Mouse (Mus musculus): ENCODE data around the gene Myo1f. TPM values are rescaled to one million over a fixed set of nuclear protein-coding genes. Genes with fewer than 3 reads are reported as not detected.
"Not testable (repeated sequence)": the region's sequence is repeated elsewhere in the genome, so short reads cannot be mapped to it uniquely, and the experiment has no call there.

Gene Myo1f
- total RNA-seq, 1 experiment from 2014 or later = 383 TPM

GRCm38 (mm10) chr17:33563527-33564076, 8.1 kb downstream of the Myo1f start:
- peak; percentile 85 for ATAC-seq (ENCODE audit: extremely low read depth, insufficient number of reproducible peaks, low FRiP score, poor library complexity, severe bottlenecking)

DNA sequence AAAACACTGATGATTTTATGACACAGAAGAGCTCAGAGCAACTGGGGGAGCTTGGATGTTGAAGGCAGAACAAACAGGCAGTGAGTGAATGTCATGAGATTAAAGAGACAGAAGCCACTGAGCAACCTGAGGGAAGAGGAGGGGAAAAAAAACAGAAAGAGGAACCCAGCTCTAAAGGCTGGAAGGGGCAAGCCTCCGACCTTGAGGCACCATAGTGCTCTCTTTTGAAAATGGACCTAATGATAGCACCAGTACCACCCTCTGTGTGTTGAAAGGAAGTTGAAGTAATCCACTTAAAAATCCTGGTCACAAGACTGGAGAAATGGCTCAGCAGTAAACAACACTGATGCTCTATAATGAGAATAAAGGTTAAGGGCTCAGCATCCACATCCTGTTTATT, 9.1 kb downstream of the Myo1f start:
- ATAC-seq (ENCODE audit: extremely low read depth, insufficient number of reproducible peaks, low FRiP score, poor library complexity, severe bottlenecking) = no peak

DNA sequence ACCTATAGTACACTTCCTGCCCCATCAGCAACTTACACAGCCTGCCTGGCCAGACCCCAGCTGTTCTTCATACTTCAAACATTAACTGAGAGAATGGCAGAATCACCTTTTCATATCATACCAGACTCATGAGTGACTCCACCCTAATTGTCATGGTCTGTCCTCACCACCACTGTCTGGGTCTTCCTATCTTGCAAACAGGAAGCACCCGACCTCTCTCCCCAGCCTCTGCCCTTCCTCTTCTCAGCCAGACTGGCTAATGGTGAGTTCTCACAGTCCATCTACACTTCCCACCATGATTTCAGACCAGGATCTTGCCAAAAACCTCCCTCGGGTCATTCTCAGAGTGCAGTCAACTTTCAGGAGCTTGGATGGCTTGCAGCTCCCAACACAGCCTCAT, 10.7 kb downstream of the Myo1f start:
- ATAC-seq (ENCODE audit: extremely low read depth, insufficient number of reproducible peaks, low FRiP score, poor library complexity, severe bottlenecking) = no peak

- ATAC-seq (ENCODE audit: extremely low read depth, insufficient number of reproducible peaks, low FRiP score, poor library complexity, severe bottlenecking) = no peak
Observed at GRCm38 (mm10) chr17:33584061-33584460, 28.6 kb downstream of the Myo1f start.

- ATAC-seq (ENCODE audit: extremely low read depth, insufficient number of reproducible peaks, low FRiP score, poor library complexity, severe bottlenecking) = no peak
Observed at GRCm38 (mm10) chr17:33586011-33586410, 30.5 kb downstream of the Myo1f start.

GRCm38 (mm10) chr17:33597271-33597670, 41.8 kb downstream of the Myo1f start:
- no peak for ATAC-seq (ENCODE audit: extremely low read depth, insufficient number of reproducible peaks, low FRiP score, poor library complexity, severe bottlenecking)

DNA sequence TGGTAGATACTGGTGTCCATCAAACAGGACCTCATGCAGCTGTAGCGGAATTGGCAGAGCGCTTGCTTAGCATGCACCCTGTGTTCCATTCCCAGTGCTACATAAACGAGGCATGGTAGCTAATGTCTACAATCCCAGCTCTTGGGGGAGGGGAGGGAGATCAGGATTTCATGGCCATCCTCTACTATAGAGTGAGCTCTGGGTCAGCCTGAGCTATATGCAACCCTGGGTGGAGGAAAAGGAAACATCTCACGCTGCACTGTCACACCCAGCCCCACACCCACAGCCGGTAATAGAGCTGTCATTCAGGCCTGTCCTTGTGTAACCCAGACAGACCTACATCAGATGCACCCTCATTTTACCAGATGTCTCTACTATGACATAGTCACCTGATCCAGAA, 43.0 kb downstream of the Myo1f start:
- no peak for ATAC-seq (ENCODE audit: extremely low read depth, insufficient number of reproducible peaks, low FRiP score, poor library complexity, severe bottlenecking)

DNA sequence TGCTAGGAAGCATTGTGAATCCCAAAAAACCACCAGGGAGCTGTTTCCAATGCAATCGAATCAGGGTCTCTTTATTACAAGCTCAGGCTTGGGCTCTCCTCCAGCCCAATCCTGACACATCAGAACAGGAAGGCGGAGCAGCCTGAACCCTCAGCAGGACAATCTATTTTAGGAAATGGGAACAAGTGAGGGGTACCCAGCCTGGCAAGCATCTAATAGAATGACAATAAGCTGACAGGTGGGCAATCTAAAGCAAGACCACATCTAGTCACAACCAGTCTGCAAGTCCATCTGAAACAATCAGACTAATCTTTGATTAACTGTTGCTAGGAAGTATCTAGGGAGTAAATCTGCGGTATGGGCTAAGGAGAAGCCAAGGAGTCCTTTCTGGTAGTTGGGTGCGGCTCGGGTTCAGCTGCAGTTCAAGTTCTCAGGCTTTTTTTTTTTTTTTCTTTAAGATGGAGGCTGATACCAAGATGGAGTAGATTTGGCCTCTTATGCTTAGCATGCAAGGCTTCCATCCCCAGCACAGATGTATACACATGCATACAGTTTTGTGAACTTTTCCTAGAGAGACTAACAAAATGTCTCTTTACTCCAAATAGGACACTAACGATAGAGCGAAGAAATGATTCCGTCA, 44.4 kb downstream of the Myo1f start:
- no peak for ATAC-seq (ENCODE audit: extremely low read depth, insufficient number of reproducible peaks, low FRiP score, poor library complexity, severe bottlenecking)

DNA sequence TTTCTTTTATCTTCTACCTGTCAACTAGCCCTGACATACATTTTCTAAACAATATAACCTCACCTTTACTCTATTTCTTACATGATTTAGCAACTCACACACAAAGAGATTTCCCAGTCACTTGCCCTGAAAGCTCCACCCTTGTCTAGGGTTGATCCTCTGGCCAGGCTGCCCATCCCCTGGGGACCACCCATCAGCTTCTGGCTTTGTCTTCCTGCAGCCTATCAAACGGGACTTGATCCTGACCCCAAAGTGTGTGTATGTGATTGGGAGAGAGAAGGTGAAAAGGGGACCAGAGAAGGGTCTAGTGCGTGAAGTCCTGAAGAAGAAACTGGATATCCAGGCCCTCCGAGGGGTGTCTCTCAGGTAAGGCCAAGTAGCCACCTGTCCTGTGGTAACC, 45.3 kb downstream of the Myo1f start:
- ATAC-seq (ENCODE audit: extremely low read depth, insufficient number of reproducible peaks, low FRiP score, poor library complexity, severe bottlenecking) = no peak

DNA sequence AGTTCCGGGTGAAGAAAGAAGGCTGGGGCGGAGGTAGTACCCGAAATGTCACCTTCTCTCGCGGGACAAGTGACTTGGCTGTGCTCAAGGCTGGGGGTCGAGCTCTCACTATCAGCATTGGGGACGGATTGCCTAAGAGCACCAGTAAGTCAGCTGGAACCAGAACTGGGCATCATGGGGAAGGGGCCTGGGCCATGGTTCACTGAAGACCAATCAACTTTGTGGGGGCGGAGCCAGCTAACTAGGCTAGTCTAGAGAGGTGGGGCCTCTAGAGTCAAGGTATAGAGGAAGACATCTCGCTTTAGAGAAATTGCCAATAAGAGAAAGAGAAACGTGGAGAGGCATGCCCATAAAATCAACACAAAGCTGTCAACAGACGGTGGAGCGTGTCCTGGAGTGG, 46.4 kb downstream of the Myo1f start:
- no peak for ATAC-seq (ENCODE audit: extremely low read depth, insufficient number of reproducible peaks, low FRiP score, poor library complexity, severe bottlenecking)

DNA sequence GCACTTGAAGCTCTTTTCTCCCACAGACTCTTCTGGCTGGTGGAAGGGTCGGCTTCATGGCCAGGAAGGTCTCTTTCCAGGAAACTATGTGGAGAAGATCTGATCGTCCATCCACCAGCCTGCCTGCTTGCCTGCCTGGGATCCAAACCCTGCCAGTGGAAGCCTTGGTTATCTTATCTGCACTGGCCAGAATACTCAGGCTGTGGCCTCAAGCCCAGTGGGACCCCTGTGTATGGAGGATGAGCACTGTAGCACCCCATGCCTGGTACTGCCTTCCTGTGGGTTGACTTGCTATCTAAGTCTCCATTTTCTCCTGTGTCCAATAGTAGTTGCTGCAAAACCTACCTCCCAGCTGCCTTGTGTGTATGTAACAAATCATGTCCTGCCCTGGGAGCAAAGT, 51.8 kb downstream of the Myo1f start:
- no peak for ATAC-seq (ENCODE audit: extremely low read depth, insufficient number of reproducible peaks, low FRiP score, poor library complexity, severe bottlenecking)

- no peak for ATAC-seq (ENCODE audit: extremely low read depth, insufficient number of reproducible peaks, low FRiP score, poor library complexity, severe bottlenecking)
Observed at GRCm38 (mm10) chr17:33610548-33610947, 55.0 kb downstream of the Myo1f start.

DNA sequence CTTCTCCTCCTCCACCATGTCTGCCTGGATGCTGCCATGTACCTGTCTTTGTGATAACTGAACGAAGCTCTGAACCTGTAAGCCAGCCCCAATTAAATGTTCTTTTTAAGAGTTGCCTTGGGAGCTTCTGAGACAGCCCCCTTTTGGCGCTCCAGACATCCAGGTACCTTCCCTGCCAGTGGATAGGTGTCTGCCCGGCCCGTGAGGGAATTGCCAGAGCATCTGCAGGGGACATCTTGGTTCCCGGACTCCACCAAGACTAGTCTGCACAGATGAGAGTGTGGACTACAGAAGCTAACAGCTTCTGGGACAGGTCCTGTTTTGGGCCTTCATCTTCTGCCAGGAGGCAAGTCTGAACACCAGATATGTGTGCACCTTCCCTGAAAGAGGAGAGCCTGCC, 58.2 kb downstream of the Myo1f start:
- not testable (repeated sequence) for ATAC-seq (ENCODE audit: extremely low read depth, insufficient number of reproducible peaks, low FRiP score, poor library complexity, severe bottlenecking)

DNA sequence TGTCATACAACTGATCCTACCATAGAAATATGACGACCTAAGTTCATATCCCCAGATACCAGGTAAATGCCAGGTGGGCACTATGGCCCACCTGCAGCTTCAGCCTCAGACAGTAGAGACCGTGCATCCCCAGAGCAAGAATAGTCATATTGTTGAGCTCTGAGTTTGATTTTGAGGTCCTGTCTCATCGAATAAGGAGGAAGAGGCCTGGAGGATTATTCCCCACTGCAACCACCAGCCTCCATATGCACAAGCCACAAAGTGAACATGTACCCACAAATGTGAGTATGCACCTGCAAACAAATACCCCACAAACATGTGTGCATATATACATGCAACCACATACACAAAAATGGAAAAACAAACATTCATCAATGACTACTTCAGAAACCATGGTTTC, 71.8 kb downstream of the Myo1f start:
- ATAC-seq (ENCODE audit: extremely low read depth, insufficient number of reproducible peaks, low FRiP score, poor library complexity, severe bottlenecking) = no peak

GRCm38 (mm10) chr17:33628621-33629486, 73.3 kb downstream of the Myo1f start, which contains the start of gene Zfp414:
Zfp414 (plus strand) TSS chr17:33629090.
- ATAC-seq (ENCODE audit: extremely low read depth, insufficient number of reproducible peaks, low FRiP score, poor library complexity, severe bottlenecking) = peak; percentile 91

GRCm38 (mm10) chr17:33629487-33630125, 74.1 kb downstream of the Myo1f start:
- ATAC-seq (ENCODE audit: extremely low read depth, insufficient number of reproducible peaks, low FRiP score, poor library complexity, severe bottlenecking) = no peak

DNA sequence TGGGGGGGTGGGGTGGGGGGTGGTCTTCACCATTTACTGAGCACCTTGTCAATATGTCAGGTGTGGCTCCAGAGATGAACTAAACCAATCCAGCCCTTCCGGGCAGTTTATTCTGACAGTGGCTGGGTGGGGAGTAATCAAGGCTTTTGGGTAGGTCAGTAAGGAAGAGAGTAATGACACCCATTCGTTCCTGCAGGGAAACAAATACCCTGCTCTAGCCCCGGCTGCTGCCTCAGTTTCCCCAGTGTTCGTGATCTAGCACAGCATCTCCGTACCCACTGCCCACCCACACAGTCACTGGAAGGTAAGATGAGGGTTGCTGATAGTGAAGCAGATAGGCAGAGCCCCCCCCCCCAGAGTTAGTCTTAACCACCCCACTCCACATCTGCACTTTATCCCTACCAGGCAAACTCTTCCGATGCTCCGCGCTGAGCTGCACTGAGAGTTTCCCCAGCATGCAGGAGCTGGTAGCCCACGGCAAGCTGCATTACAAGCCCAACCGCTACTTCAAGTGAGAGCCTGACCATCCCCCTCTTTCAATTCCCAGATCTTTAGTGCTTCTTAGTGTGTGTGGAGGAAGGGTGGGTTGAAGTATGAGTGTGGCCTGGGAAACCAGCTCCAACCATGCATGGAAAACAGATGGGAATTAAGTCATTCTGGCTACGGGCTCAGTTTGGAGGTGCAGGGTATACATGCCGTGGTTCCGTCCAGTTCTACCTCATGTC, 74.8 kb downstream of the Myo1f start:
- no peak for ATAC-seq (ENCODE audit: extremely low read depth, insufficient number of reproducible peaks, low FRiP score, poor library complexity, severe bottlenecking)

DNA sequence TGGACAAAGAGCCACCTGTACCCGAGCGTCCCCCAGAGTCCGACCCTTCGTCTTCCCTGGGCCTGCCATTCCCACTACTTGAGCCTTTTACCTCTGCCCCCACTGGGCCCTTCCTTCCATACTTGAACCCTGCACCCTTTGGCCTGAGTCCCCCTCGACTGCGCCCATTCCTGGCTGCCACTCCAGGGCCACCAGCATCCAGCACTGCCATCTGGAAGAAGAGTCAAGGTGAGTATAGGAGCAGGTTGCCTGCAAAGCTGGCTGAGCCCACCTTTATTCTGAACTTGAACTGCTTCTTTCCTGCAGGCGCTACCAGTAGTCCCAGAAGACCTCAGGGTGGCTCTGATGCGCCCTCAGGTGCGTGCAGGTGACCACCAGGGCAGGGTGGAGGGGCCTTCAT, 75.7 kb downstream of the Myo1f start:
- no peak for ATAC-seq (ENCODE audit: extremely low read depth, insufficient number of reproducible peaks, low FRiP score, poor library complexity, severe bottlenecking)

DNA sequence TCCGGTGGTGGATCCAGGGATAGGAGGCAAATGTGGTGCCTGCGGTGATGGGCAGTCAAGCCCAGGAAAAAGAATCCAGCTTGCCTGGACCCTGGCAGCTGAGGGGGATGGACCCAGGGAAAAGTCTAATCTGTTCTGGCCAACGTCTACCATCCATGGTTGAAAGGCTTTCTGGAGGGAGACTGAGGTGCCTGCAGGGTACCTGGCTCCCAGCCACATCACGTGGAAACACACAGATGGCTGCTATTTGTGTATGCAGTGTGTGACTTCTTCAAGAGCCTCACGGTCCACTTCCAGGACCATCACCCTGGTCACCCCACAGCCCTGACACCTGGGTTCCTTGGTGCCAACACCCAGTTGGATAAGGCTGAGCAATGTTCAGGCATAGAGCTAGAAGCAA, 76.3 kb downstream of the Myo1f start:
- no peak for ATAC-seq (ENCODE audit: extremely low read depth, insufficient number of reproducible peaks, low FRiP score, poor library complexity, severe bottlenecking)
